In the genomic region with DNA sequence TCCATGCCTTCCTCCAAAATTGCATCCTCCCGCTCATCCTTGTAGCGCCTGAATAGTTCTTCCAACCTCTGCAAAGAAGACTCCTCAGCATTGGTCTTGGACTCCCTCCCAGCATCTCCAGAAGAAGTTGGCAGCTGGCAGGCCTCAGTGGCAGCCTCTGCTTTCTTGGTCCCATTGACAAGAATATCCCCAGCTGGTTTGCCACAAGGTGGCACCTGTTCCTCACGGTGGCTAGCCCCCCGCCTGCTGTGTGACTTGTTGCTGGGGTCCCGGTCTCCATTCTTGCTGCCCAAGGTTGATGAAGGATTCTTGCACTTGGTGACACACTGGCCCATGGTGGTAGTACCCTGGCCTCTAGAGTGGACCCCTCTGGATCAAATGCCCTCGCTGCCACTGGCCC, we compare ENCODE assay signal across 11 mouse cellular contexts. TPM values are rescaled to one million over a fixed set of nuclear protein-coding genes. Genes with fewer than 3 reads are reported as not detected.
DNase-seq lines count a peak whose midpoint lies in the region; ATAC-seq and TF ChIP-seq lines count a peak whose summit lies in the region.
"Had no signal": no experiment of that assay in that cellular context is flagged by ENCODE, and none has a peak within 500 bp of the region (broad histone marks: within the 10 kb centered on the region; RNA-seq: fewer than 3 reads in every experiment).

No protein-coding gene starts in this region.

- WGBS in intestine, postnatal 0 days, result 82% methylated on average over 6 of the region's 6 CpGs
- WGBS in intestine, embryonic 16.5 days, result 82% methylated on average over 6 of the region's 6 CpGs

- no peaks in the 10 kb centered on the region for H3K9me3 ChIP-seq in intestine, postnatal 0 days (ENCODE audit: control insufficient read depth)
- H3K9me3 ChIP-seq in intestine, embryonic 16.5 days (ENCODE audit: control insufficient read depth, low read length), result no peaks in the 10 kb centered on the region
- H3K9me3 ChIP-seq: midbrain, embryonic 10.5 days had no signal

- no peak overlapping the region for H3K4me3 ChIP-seq in intestine, postnatal 0 days (ENCODE audit: low read depth, low read length)
- H3K4me3 ChIP-seq in intestine, embryonic 16.5 days (ENCODE audit: low read length), result no peak overlapping the region
- H3K4me3 ChIP-seq: midbrain, embryonic 10.5 days had no signal

- no peak overlapping the region for H3K9ac ChIP-seq in intestine, postnatal 0 days (ENCODE audit: low read depth, low read length)
- H3K9ac ChIP-seq in intestine, embryonic 16.5 days (ENCODE audit: low read depth, low read length), result no peak overlapping the region

- H3K27me3 ChIP-seq in intestine, postnatal 0 days (replicated peaks; ENCODE audit: control insufficient read depth, insufficient read depth, low read length), result no peaks in the 10 kb centered on the region
- no peaks in the 10 kb centered on the region for H3K27me3 ChIP-seq in intestine, embryonic 16.5 days (replicated peaks; ENCODE audit: control insufficient read depth, insufficient read depth, low read length)

- H3K36me3 ChIP-seq in intestine, postnatal 0 days (ENCODE audit: control insufficient read depth, insufficient read depth), result peaks cover 12% of the 10 kb centered on the region
- 0 out of 2 replicates have a peak, but pooled peaks cover 5% of the 10 kb centered on the region for H3K36me3 ChIP-seq in intestine, embryonic 16.5 days (ENCODE audit: control insufficient read depth, insufficient read depth, low read length)

- DNase-seq in 3134 (ENCODE audit: extremely low read depth, insufficient read length, low spot score) (peak; percentile 6), A20 (ENCODE audit: low read depth, low spot score) (peak; percentile 26)
- DNase-seq in kidney, postnatal 4 days, result peak; percentile 28 to 30
- DNase-seq in urinary bladder, postnatal 14 days (ENCODE audit: low spot score), result no peak
- no peak for DNase-seq in urinary bladder, postnatal 25 days (ENCODE audit: low spot score)
- DNase-seq: adrenal gland, adult 2 months; heart, postnatal 36 days had no signal

- peaks cover 12% of the 10 kb centered on the region; the same call in 1 of the 2 replicates for H3K4me1 ChIP-seq in intestine, postnatal 0 days (replicated peaks; ENCODE audit: control insufficient read depth, insufficient read depth, low read length)
- peaks cover 20% of the 10 kb centered on the region for H3K4me1 ChIP-seq in intestine, embryonic 16.5 days (ENCODE audit: control insufficient read depth, insufficient read depth, low read length)

- no peak overlapping the region for H3K4me2 ChIP-seq in intestine, postnatal 0 days (replicated peaks; ENCODE audit: low read depth)
- H3K4me2 ChIP-seq in intestine, embryonic 16.5 days (ENCODE audit: low read depth, low read length), result no peak overlapping the region

- peak; percentile 58 for TF ChIP-seq CTCF in intestine, postnatal 0 days (IDR thresholded peaks at IDR 0.05; ENCODE audit: low read depth)

- no peak for ATAC-seq in intestine, postnatal 0 days
- no peak for ATAC-seq in intestine, embryonic 16.5 days
- ATAC-seq: forebrain, embryonic 14.5 days had no signal

- H3K27ac ChIP-seq in intestine, postnatal 0 days (ENCODE audit: low read depth, low read length), result no peak overlapping the region
- no peak overlapping the region for H3K27ac ChIP-seq in intestine, embryonic 16.5 days (ENCODE audit: low read length)

RNA-seq across cellular contexts. Expression of a gene that starts 36.2 kb away (rescaled TPM):
- 11.8 and 12.5 TPM in 2 replicates for polyA plus RNA-seq in intestine, postnatal 0 days (2015; fragmentation: Nextera tagmentation; extraction: Ambion mirVana)
- polyA plus RNA-seq in intestine, embryonic 16.5 days (2015; fragmentation: Nextera tagmentation; extraction: Ambion mirVana), result 10.3 and 10.7 TPM in 2 replicates

RNA-seq across cellular contexts. Expression of a gene that starts 36.6 kb away (rescaled TPM):
- 11.9 and 15.8 TPM in 2 replicates for polyA plus RNA-seq in intestine, postnatal 0 days (2015; fragmentation: Nextera tagmentation; extraction: Ambion mirVana)
- 13.1 and 13.9 TPM in 2 replicates for polyA plus RNA-seq in intestine, embryonic 16.5 days (2015; fragmentation: Nextera tagmentation; extraction: Ambion mirVana)

Comparison
In these comparisons a context has a peak if more than half of its experiments do, and no peak if none do; other contexts are left out.
1. DNase-seq: peak in 3134 (single experiment), A20 (single experiment) and kidney, postnatal 4 days (2 of 2); none in urinary bladder, postnatal 14 days (single experiment) and urinary bladder, postnatal 25 days (single experiment).